Mouse (Mus musculus) testis, adult 10 weeks (tissue): Measurements from ENCODE around the gene Xndc1. TPM values are rescaled to one million over a fixed set of nuclear protein-coding genes. Genes with fewer than 3 reads are reported as not detected.

ENCODE experiments used
- polyA plus RNA-seq: library from polyadenylated mRNA; stranded (reverse); fragments of 350-450 nt; fragmentation: Illumina TruSeq; extraction: RNeasy Lipid Tissue Mini Kit (QIAGEN cat#74804); gene quantifications from one replicate; pipeline ENCODE4 v1.2.3, GENCODE M21; 2014; ENCODE audit warnings: low read depth, low replicate concordance

The Xndc1 gene
- polyA plus RNA-seq = 21.1 TPM

DNA sequence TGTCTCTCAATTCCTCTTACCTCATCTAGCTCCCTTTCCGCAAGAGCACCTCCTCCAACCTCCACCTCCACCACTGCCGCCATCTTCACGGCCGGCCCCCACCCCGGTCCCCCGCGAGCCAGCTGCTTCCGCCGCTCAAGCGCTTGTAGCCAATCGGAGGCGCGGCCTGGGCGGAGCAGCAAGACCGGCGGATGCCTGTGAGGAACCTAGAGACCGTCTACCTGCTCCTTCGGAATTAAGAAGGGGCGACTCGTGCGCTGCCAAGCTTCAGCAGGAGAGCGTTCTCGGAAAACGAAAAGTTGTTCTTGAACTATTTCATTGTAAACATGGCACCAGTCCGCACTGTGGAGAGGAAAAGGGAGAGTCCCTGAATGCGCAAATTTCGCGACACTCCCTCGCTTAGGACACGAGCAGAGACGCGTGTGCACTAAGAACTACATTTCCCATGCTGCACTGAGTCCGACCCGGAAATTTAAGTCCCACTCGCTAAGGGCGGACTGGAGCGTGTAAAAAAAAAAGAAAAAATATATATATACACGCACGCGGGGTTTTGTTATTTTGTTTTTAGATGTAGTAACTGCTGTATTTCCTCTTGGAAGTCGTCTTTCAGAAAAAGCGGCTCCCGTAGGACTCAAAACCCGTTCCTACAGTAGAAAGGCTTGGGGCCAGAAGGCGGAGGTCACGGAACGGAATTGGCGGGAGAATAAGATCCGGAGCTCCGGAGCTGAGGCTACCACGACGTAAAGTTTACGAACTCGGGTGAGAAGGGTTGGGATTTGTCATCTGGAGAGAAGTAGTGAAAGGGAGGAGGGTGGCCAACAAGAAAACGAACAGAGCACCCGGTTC, at the start of gene Xndc1, which contains the start of the genes Rnf121 and Xntrpc:
TSS of gene Xndc1 (plus strand) at position 466 of the 846 bp plus-strand sequence.
TSS of gene Rnf121 (minus strand) at position 424 of the 846 bp plus-strand sequence.
TSS of gene Xntrpc (plus strand) at position 668 of the 846 bp plus-strand sequence.

GRCm38 (mm10) chr7:102018590-102018989, 46.7 kb upstream of the Xndc1 start, which contains the start of gene Il18bp:
Il18bp (minus strand) TSS chr7:102018690.

GRCm38 (mm10) chr7:102082816-102083215, 17.5 kb downstream of the Xndc1 start, which contains the start of gene Trpc2:
Trpc2 (plus strand) TSS chr7:102083116.

GRCm38 (mm10) chr7:102101487-102101886, 36.2 kb downstream of the Xndc1 start, which contains the start of gene Art1:
Art1 (plus strand) TSS chr7:102101743.

DNA sequence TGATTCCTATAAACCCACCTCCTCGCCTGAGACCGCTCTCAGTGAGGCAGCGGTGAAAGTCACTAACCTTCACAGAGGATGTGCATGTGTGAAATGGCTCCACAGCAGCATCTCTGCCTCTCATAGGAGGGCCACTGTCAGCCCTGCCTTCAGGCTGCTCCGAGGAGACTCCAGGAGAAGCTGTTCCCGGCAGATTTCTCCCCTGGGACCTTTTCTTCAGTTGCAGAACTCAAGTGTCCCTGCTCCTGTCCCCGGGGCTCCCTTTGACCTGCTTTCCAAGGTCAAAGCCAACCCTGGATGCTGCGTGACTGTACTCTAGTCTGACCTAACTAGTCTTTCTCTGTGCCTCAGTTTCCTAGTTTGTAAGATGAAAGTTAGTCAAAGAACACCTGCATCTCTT, 43.9 kb downstream of the Xndc1 start, which contains the start of gene Art5:
TSS of gene Art5 (minus strand) at position 319 of the 400 bp plus-strand sequence.

DNA sequence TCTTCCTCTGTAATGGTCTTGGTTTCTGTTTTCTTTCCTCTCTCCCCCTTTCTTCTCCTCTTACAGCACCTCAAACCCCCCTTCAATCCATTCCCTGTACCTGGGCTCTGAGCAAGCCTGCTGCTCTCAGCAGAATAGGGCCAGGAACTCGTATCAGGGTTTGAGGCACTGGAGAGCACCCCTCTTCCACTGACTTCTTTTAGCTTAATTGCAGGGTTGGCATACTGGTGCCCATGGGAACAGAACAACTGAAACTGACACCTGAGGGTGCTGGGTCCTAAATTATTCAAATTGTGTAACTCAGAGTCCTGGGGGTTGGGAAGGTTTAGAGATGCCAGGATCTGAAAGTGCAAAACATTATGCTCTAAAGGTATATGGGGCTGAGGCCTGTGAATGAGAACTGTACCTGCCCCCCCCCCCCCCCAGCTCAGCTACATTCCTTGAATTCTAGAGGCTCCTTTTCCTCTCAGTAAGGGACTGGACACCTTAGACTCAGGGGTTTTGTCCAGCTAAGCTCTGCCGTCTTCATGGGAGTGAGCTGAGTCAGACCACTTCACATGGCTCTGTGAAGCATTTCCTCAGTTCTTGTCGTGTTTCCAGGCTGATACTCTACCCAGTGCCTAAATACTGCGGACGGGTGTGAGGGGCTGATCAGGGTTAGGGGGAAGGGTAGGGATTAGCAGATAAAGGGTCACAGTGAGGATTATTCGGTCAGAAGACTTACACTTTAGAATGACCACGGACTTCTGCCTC, 51.4 kb downstream of the Xndc1 start, which contains the start of gene Chrna10:
TSS of gene Chrna10 (minus strand) at position 250 of the 753 bp plus-strand sequence.

Other genes starting within 250 kb of the Xndc1 start
- gene Phox2a, start 247.2 kb upstream of the Xndc1 start, polyA plus RNA-seq = not detected
- 12.1 TPM for gene Inppl1, start 227.3 kb upstream of the Xndc1 start, polyA plus RNA-seq
- gene Folr2, start 208.3 kb upstream of the Xndc1 start, polyA plus RNA-seq = 1.6 TPM
- 33.6 TPM for gene Anapc15, start 201.8 kb upstream of the Xndc1 start, polyA plus RNA-seq
- 6.4 TPM for gene Folr1, start 194.7 kb upstream of the Xndc1 start, polyA plus RNA-seq
- 4.8 TPM for gene Lamtor1, start 159.6 kb upstream of the Xndc1 start, polyA plus RNA-seq
- gene Tomt, start 159.2 kb upstream of the Xndc1 start, polyA plus RNA-seq = 0.32 TPM
- gene Lrrc51, start 131.6 kb upstream of the Xndc1 start, polyA plus RNA-seq = 252 TPM
- gene Numa1, start 131.4 kb upstream of the Xndc1 start, polyA plus RNA-seq = 28.6 TPM
- 3.4 TPM for gene Il18bp, start 46.8 kb upstream of the Xndc1 start, polyA plus RNA-seq
- 11.2 TPM for gene Rnf121, start within 50 bp of the Xndc1 start, polyA plus RNA-seq
- 0.10 TPM for gene Xntrpc, start 202 bp downstream of the Xndc1 start, polyA plus RNA-seq
- gene Trpc2, start 17.6 kb downstream of the Xndc1 start, polyA plus RNA-seq = not detected
- gene Art1, start 36.2 kb downstream of the Xndc1 start, polyA plus RNA-seq = 1.9 TPM
- 3.3 TPM for gene Art5, start 44.0 kb downstream of the Xndc1 start, polyA plus RNA-seq
- not detected for gene Chrna10, start 51.3 kb downstream of the Xndc1 start, polyA plus RNA-seq
- gene Nup98, start 144.7 kb downstream of the Xndc1 start, polyA plus RNA-seq = 392 TPM
- 56.3 TPM for gene Pgap2, start 144.7 kb downstream of the Xndc1 start, polyA plus RNA-seq
- 0.99 TPM for gene Rhog, start 190.5 kb downstream of the Xndc1 start, polyA plus RNA-seq
- gene Stim1, start 202.3 kb downstream of the Xndc1 start, polyA plus RNA-seq = 32.9 TPM